Mouse (Mus musculus) CD4-positive, CD25-positive, alpha-beta regulatory T cell, adult 2 months (primary cell): Measurements from ENCODE around the gene Slc3a1.

Experiments
- DNase-seq: peaks from one replicate; pipeline ENCODE4 v3.0.0-alpha.2; 2012; ENCODE audit warnings: low read depth, low spot score

The Slc3a1 gene

GRCm38 (mm10) chr17:85037855-85038254 lies 9.7 kb downstream of the Slc3a1 start:
- DNase-seq, result no peak

DNA sequence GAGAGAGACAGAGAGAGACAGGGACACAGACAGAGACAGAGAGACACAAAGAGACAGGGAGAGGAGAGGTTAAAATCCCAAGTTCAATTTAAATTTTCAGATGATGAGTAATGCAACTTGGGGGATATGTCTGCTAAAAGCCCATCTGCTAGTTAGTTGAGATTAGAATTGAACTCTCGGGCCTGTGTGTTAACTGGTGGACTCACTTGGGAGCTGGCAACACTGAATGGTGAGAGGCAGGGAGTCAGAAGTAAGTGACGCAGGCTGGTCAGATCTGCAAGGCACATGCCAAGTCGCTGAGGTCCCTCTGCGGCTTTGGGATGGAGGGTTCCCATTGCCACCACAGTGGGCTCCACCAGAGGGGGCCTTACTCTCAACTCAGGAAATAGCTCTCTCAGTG lies 10.1 kb downstream of the Slc3a1 start:
- no peak for DNase-seq

DNA sequence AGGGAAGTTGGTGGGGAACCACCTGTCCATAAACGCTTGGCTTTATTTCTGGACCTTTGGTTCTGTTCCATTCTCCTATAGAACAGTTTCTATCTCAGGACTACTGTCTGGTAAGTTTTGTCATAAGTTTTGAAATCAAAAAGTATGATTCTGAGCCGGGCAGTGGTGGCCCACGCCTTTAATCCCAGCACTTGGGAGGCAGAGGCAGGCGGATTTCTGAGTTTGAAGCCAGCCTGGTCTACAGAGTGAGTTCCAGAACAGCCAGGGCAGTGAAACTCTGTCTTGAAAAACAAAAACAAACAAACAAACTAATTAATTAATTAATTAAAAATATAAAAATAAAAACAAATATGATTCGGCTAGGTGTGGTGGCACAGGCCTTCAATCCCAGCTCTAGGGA lies 10.6 kb downstream of the Slc3a1 start:
- no peak for DNase-seq

GRCm38 (mm10) chr17:85040913-85041312 lies 12.7 kb downstream of the Slc3a1 start:
- no peak for DNase-seq

- no peak for DNase-seq
Measured at GRCm38 (mm10) chr17:85042419-85042818, 14.2 kb downstream of the Slc3a1 start.

DNA sequence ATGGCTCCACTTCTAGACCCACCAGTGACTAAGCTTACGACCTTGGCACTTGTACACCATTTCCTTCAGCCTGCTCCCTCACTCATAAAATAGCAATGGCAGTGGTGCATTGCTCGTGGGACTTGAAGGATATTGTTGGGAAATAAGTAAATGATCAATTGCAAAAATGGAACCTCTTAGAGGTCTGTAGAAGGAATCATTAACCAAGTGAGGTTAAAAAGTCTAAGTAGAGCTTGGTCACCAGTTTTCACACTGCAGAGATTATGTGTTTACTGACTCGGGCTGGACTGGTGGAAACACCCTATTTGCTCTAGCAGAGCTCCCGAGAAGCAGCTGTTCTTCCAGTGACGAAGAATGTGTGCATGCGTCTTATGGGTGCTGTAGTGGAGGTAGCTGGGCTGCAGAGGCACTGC lies 15.2 kb downstream of the Slc3a1 start:
- DNase-seq, result no peak

DNA sequence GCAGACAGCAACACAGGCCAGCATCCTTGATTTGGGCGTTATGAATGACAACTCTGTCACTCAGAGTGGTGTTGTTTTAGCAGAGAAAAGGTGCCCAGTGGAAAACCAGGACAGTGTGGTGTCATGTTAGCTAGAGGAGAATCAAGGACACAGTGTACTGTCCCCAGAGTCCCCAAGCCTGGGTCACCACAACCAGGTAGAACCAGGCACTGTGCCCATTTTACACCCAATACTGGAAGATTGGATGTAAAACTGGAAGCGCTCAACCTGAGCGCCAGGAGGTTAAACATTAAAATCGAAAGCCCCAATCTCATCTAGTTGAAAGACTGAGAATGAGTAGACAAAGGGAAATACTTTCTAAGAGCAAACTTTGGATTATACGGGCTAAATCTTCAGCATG lies 16.3 kb downstream of the Slc3a1 start:
- no peak for DNase-seq

- no peak for DNase-seq
Measured at GRCm38 (mm10) chr17:85045160-85045559, 17.0 kb downstream of the Slc3a1 start.

GRCm38 (mm10) chr17:85048379-85048778 lies 20.2 kb downstream of the Slc3a1 start:
- no peak for DNase-seq

DNA sequence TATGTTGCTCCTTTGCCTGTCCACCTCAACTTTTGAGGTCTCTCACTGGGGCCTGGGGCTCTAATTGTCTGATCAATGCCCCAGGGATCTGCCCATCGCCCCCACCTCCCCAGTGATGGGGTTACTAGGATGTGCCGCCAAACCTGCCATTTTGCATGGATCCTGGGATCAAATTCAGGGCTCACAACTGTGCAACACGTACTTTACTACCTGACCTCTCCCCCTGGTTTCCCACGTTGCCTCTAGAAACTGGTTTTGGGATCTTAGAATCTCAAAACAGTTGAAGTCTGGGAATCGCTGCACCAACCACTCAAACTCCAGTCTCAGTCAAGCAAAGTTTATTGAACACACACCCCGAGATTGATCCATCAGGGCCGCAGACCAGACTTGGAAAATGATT lies 30.1 kb downstream of the Slc3a1 start:
- no peak for DNase-seq

DNA sequence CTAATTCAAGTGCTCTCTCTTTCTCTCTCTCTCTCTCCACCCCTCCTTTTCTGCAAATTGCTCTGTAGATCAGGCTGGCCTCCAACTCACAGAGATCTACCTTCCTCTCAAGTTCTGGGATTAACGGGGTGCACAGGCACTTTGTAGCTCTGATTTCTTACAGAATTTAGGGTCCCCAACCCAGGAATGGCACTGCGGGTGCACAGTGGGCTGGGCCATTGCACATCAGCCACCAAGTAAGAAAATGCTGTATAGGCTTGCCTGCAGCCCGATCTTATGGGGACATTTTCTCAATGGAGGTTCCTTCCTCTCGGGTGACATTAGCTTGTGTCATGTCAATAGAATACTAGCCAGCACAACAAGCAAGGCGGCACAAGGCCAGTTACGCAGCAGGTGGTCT lies 31.0 kb downstream of the Slc3a1 start:
- DNase-seq, result no peak

DNA sequence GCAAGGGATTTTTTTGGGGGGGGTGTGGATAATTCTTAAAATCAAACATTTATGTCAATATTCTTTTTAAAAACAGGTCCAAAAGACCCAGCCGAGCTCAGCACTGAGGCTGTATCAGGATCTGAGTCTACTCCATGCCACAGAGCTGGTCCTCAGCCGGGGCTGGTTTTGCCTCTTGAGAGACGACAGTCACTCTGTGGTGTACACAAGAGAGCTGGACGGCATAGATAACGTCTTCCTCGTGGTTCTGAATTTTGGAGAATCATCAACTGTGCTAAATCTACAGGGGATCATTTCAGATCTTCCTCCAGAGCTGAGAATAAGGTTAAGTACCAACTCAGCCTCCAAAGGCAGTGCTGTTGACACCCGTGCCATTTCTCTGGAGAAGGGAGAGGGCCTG lies 35.4 kb downstream of the Slc3a1 start:
- no peak for DNase-seq

DNA sequence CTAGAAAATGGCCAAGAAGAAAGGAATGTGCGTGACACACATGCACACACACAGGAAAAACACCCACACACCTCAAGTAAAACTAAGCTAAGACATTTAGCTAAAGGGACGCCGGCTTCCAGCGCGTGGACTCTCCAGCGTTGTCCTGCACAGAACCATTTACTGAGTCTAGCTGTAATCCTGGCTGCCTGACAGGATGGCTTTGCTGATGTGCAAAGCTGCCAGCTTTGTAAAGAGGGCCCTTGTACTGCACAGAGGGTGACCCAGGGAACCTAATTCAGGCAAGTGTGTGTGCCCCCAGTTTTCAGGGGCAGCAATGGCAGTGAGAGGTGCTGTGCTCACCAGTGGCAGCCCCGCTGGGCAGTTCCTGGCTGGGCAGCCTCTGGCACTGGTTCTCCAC lies 39.2 kb downstream of the Slc3a1 start:
- DNase-seq, result no peak

DNA sequence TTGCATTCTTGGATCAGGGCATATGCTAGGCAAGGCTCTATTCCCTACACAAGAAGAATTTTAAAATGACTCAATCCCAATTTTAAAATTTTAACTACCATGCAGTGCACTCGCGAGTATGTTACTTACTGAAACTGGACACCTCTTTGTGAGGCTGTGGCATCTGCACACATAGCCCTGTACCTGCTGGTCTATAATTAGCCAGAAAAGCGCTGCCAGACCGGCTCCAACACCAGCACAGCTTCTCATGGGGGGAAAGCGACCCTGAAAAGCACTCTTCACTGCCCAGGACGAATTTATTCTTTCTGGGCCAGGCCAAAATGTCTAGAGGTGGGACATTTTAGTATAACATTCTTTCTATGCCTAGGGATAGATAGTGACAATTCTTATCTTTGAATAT lies 42.5 kb downstream of the Slc3a1 start:
- no peak for DNase-seq

GRCm38 (mm10) chr17:85071088-85071775 lies 43.1 kb downstream of the Slc3a1 start:
- DNase-seq, result no peak

DNA sequence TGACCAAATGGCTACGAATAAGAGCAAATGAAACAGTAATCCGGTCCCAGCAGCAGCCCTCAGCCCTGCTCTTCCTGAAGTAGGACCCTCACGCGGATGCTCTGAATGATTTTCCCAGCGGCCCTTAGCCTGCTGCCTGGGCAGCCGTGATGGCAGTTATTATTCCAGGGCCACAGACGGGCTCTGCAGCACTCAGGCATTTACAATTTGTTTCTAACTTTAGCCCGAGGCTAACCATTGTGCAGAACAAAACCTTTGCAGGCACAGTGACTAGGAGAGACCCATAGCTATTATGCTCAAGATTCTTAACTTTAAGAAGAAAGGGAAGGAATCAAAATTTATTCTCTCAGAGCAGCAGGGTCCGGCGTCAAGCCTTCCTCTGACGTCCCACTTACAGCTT lies 44.2 kb downstream of the Slc3a1 start:
- no peak for DNase-seq

DNA sequence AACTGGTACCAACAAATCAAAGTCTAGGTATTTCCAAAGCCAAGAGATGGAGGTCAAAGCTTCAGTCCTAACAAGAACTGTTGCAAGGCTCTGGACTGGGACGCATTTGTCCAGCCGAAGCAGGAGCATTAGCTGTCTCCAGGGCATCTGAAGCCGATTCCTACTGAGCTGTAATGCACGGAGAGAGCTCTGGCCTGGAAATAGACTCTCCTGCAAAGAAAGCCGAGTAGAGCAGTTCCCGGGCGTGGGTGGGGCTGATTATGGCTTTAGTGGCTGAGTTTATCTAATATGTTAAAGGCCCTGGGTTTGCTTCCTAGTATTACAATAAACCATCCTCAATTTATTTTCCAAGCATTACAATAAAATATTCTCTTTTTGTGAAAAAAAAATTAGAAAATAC lies 45.0 kb downstream of the Slc3a1 start:
- no peak for DNase-seq

DNA sequence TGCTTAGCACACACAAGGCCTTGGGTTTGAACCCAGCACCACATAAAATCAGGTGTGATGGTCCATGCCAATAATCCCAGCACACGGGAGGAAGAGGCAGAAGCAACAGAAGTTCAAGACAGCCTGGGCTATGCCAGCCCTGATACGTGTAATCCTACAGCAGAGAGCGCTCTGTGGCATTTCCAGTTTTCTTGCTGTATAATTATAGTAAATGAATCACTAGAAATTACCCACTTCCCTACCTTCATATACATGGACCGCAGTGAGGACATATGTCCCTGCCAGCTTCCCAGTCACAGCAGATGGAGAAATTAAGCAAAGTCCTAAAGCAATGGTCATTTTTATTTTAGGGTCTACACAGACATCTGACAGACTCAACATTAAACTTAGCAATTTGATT lies 45.9 kb downstream of the Slc3a1 start:
- DNase-seq, result no peak

DNA sequence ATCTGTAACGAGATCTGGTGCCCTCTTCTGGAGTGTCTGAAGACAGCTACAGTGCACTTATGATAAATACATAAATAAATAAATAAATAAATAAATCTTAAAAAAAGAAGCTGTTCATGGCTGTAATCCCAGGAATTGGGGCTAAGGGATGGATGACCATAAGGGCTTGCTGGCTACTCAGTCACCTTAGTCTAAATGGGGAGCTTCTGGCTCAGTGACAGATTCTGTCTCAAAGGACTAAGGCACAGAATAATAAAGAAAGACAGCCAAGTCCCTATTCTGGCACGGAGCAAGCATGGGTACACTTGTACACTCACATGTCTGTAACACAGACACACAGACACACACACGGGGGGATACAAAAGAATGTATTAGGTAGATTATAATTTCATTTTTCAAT lies 51.1 kb downstream of the Slc3a1 start:
- DNase-seq, result no peak

DNA sequence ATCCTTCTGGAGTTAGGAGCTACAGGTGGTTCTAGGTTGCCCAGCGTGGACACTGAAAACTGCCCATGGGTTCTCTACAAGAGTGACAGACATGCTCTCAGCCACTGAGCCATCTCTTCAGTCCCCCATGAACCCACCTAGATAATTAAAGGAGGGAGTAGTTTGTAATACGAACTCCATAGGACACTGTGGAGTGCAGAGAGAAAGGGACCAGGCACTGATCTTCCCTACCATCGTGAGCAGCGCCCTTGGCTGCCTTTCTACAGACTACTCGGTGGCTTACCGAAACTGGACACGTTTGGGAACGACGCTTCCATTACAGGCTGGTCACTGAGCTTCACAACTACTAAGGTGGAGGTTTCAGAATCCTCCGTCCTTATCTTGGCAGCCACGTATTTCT lies 52.6 kb downstream of the Slc3a1 start:
- no peak for DNase-seq

DNA sequence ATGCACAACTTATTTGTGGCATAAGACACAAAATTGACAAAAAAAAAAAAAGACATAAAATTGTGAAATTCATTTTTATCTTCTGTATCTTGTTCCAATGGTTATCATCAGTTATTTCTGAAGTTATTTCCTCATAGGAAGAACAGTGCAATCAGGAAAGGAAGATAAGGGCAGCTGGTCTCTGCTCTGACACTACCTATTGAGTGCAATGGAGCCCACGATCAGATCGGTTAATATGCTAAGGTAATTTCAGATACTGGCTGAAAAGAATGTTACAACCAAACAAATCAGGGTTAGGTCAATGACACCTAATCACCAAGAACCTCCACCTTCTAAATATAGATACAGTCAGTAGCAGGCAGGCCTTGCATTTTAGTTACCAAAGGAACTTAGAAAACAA lies 57.2 kb downstream of the Slc3a1 start:
- no peak for DNase-seq

- no peak for DNase-seq
Measured at GRCm38 (mm10) chr17:85086501-85086900, 58.3 kb downstream of the Slc3a1 start.

GRCm38 (mm10) chr17:85087591-85087990 lies 59.4 kb downstream of the Slc3a1 start:
- DNase-seq, result no peak

DNA sequence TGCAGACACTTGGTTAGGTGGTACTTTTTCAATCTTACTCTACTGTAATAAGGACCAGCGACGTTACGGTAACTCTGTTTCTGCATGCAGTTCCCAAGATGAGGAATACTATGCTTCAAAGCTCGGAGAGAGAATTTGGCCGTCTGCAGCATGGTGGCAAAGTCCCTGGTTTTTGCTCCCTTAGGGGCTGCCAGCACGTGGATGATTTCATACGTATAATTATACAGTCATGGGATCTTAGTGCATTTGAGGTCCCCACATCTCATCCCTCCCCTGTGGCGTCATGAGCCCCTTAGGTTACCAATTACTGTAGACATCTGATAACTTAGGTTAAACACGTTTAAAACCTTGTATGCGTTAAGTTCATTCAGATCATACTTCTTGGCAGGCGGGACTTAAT lies 60.2 kb downstream of the Slc3a1 start:
- DNase-seq, result no peak
